Mouse (Mus musculus) erythroblast, embryonic 14.5 days (primary cell): ENCODE data around the gene D030056L22Rik.

Experiments used
- GATA1 ChIP-seq: IDR thresholded peaks from 2 replicates; pipeline ENCODE4 v1.6.1; 2012; ENCODE audit warnings: low read length, inconsistent platforms, mixed read lengths
- TAL1 ChIP-seq: IDR thresholded peaks from 3 replicates; pipeline ENCODE4 v1.6.1; 2012; ENCODE audit warnings: low read length, inconsistent platforms, mixed read lengths

DNA sequence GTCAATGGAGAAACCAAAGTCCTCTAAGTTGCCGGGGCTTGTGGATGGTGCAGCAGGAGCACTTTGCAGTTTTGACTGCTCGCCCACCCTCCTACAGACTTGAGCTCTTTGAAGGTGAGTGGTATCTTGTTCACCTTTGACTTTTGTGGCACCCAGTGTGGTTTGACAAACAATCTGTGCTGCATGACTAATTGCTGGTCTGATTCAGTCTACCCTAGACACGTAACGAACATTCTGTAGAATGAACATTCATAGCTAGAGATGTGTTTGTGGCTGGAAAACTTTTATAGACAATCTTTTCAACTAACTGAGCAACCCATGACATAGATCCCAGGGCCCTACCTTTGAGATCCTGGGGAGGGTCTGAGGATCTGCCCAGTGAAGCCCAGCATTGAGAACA is 34.4 kb downstream of the D030056L22Rik start:
- TF ChIP-seq GATA1 (no peak), TAL1 (no peak)
